Mouse (Mus musculus): ENCODE data around the gene Shroom1.

- TF ChIP-seq POLR2A (IDR thresholded peaks at IDR 0.05; ENCODE audit: low read depth, low read length) (no peak), CTCF (IDR thresholded peaks at IDR 0.05; ENCODE audit: borderline replicate concordance, insufficient read depth, low read length) (no peak)
Measured at GRCm38 (mm10) chr11:53504376-53504775, 47.4 kb downstream of the Shroom1 start.
